Mouse (Mus musculus) liver, embryonic 15.5 days (tissue): ENCODE data around the gene Gm5678. TPM values are rescaled to one million over a fixed set of nuclear protein-coding genes. Genes with fewer than 3 reads are reported as not detected.
"Not testable (repeated sequence)": the region's sequence is repeated elsewhere in the genome, so short reads cannot be mapped to it uniquely, and the experiment has no call there.

ENCODE experiments used
- ATAC-seq: fragments of 200-750 bp; cut with Nextera tagmentation; 2 replicates; pipeline ENCODE4 v1.8.0; 2017; ENCODE audit warnings: moderate number of reproducible peaks, mild to moderate bottlenecking, moderate library complexity; ENCODE audit not compliant: insufficient read depth
- H3K27ac ChIP-seq: fragments of 300-500 bp; sonication (generic); replicated peaks from 2 replicates; pipeline ENCODE4 v1.5.1; 2015; ENCODE audit warnings: mild to moderate bottlenecking, inconsistent platforms
- H3K27me3 ChIP-seq: fragments of 300-500 bp; sonication (generic); 2 replicates; pipeline ENCODE4 v1.6.1; 2015; ENCODE audit warnings: mild to moderate bottlenecking, inconsistent platforms
- H3K36me3 ChIP-seq: fragments of 300-500 bp; sonication (generic); replicated peaks from 2 replicates; pipeline ENCODE4 v1.6.1; 2015; ENCODE audit warnings: moderate library complexity, mild to moderate bottlenecking, inconsistent platforms
- H3K4me1 ChIP-seq: fragments of 300-500 bp; sonication (generic); replicated peaks from 2 replicates; pipeline ENCODE4 v1.6.1; 2015; ENCODE audit warnings: inconsistent platforms
- H3K4me2 ChIP-seq: fragments of 300-500 bp; sonication (generic); 2 replicates; pipeline ENCODE4 v1.6.1; 2015; ENCODE audit warnings: moderate library complexity, mild to moderate bottlenecking, inconsistent platforms
- H3K4me3 ChIP-seq: fragments of 300-500 bp; sonication (generic); replicated peaks from 2 replicates; pipeline ENCODE4 v1.5.1; 2015; ENCODE audit warnings: mild to moderate bottlenecking, inconsistent platforms
- H3K9ac ChIP-seq: fragments of 300-500 bp; sonication (generic); 2 replicates; pipeline ENCODE4 v1.6.1; 2015; ENCODE audit warnings: moderate library complexity, mild to moderate bottlenecking, inconsistent platforms
- H3K9me3 ChIP-seq: fragments of 300-500 bp; sonication (generic); replicated peaks from 2 replicates; pipeline ENCODE4 v1.6.1; 2016; ENCODE audit warnings: inconsistent platforms
- WGBS: fragments of 180-500 bp; shearing (Covaris S2); methylation state at CpG from one replicate; pipeline ENCODE4 v1.1.7; 2015; ENCODE audit warnings: mixed read lengths; ENCODE audit not compliant: insufficient replicate concordance; 5-methylcytosine and 5-hydroxymethylcytosine counted together
- polyA plus RNA-seq: library from polyadenylated mRNA; unstranded; fragments of >200 nt; fragmentation: Nextera tagmentation; extraction: Ambion mirVana; gene quantifications from 2 replicates; pipeline ENCODE4 v1.2.1, GENCODE M21; 2015

Gene Gm5678
- polyA plus RNA-seq, 1 experiment from 2014 or later: not detected

- H3K9ac ChIP-seq, H3K4me1 ChIP-seq, H3K9me3 ChIP-seq, H3K4me2 ChIP-seq, ATAC-seq, H3K36me3 ChIP-seq, H3K4me3 ChIP-seq, H3K27ac ChIP-seq, H3K27me3 ChIP-seq: not testable (repeated sequence)
- WGBS: 37% methylated on average over 4 of the region's 4 CpGs
Observed at GRCm38 (mm10) chr16:93670466-93670865, 42.6 kb downstream of the Gm5678 start.

- no peak for ATAC-seq
- 63% methylated on average over 5 of the region's 5 CpGs for WGBS
Observed at GRCm38 (mm10) chr16:93671064-93671463, 43.2 kb downstream of the Gm5678 start.

GRCm38 (mm10) chr16:93676376-93676775 lies 48.5 kb downstream of the Gm5678 start:
- no peak overlapping the region for H3K4me3 ChIP-seq
- whole genome bisulfite sequencing: 60% methylated on average over 5 of the region's 5 CpGs
- no peaks in the 10 kb centered on the region for H3K36me3 ChIP-seq

More at GRCm38 (mm10) chr16:93671064-93671463, 43.2 kb downstream of the Gm5678 start:
- H3K4me1 ChIP-seq: no peaks in the 10 kb centered on the region
- no peak overlapping the region for H3K4me2 ChIP-seq
- H3K9me3 ChIP-seq: 0 out of 2 replicates have a peak, but pooled peaks cover 5% of the 10 kb centered on the region
- no peaks in the 10 kb centered on the region for H3K36me3 ChIP-seq
- no peak overlapping the region for H3K9ac ChIP-seq
- no peak overlapping the region for H3K4me3 ChIP-seq
- no peak overlapping the region for H3K27ac ChIP-seq
- 0 out of 2 replicates have a peak, but pooled peaks cover 4% of the 10 kb centered on the region for H3K27me3 ChIP-seq

GRCm38 (mm10) chr16:93678206-93678605 lies 50.3 kb downstream of the Gm5678 start:
- WGBS: 60% methylated on average over 4 of the region's 4 CpGs
- Histone ChIP-seq H3K4me1 (peaks cover 4% of the 10 kb centered on the region), H3K36me3 (no peaks in the 10 kb centered on the region), H3K27ac (no peak overlapping the region), H3K9ac (no peak overlapping the region), H3K27me3 (peaks cover 44% of the 10 kb centered on the region), H3K9me3 (no peaks in the 10 kb centered on the region), H3K4me2 (no peak overlapping the region), H3K4me3 (no peak overlapping the region)
- no peak for ATAC-seq

More at GRCm38 (mm10) chr16:93676376-93676775, 48.5 kb downstream of the Gm5678 start:
- Histone ChIP-seq H3K4me1 (no peaks in the 10 kb centered on the region), H3K9me3 (no peaks in the 10 kb centered on the region), H3K27me3 (peaks cover 25% of the 10 kb centered on the region), H3K9ac (no peak overlapping the region), H3K27ac (no peak overlapping the region), H3K4me2 (no peak overlapping the region)
- no peak for ATAC-seq

GRCm38 (mm10) chr16:93679165-93679564 lies 51.3 kb downstream of the Gm5678 start:
- Histone ChIP-seq H3K27me3 (peaks cover 53% of the 10 kb centered on the region), H3K27ac (no peak overlapping the region), H3K9ac (no peak overlapping the region), H3K9me3 (no peaks in the 10 kb centered on the region), H3K4me2 (no peak overlapping the region), H3K4me1 (peaks cover 12% of the 10 kb centered on the region), H3K4me3 (no peak overlapping the region), H3K36me3 (no peaks in the 10 kb centered on the region)
- WGBS: 50% methylated on average over 9 of the region's 9 CpGs
- ATAC-seq: no peak

Other genes starting within 250 kb of the Gm5678 start
- gene Setd4, start 24.0 kb upstream of the Gm5678 start, polyA plus RNA-seq: 4.1 and 4.3 TPM in 2 replicates
- 21.0 and 21.1 TPM in 2 replicates for gene Cbr1, start 22.2 kb upstream of the Gm5678 start, polyA plus RNA-seq
- gene Cbr3, start 55.1 kb downstream of the Gm5678 start, polyA plus RNA-seq: 0.38 and 0.48 TPM in 2 replicates
- gene Dop1b, start 83.8 kb downstream of the Gm5678 start, polyA plus RNA-seq: 12.2 and 15.8 TPM in 2 replicates
- 16.0 and 16.1 TPM in 2 replicates for gene Morc3, start 204.0 kb downstream of the Gm5678 start, polyA plus RNA-seq